9 mouse cellular contexts compared by ENCODE assay signal in genomic region chr19:27066449-27067181, GRCm38 (mm10).
DNase-seq lines count a peak whose midpoint lies in the region; ATAC-seq and TF ChIP-seq lines count a peak whose summit lies in the region.
"Had no signal": no experiment of that assay in that cellular context is flagged by ENCODE, and none has a peak within 500 bp of the region (broad histone marks: within the 10 kb centered on the region; RNA-seq: fewer than 3 reads in every experiment).

No protein-coding gene starts in this region.

- H3K4me1 ChIP-seq in heart, embryonic 16.5 days (ENCODE audit: control insufficient read depth, insufficient read depth, low read length): peaks cover 27% of the 10 kb centered on the region
- peaks cover 13% of the 10 kb centered on the region; the same call in 1 of the 2 replicates for H3K4me1 ChIP-seq in embryonic facial prominence, embryonic 14.5 days (ENCODE audit: control insufficient read depth, insufficient read depth, low read length)
- peaks cover 4% of the 10 kb centered on the region; the same call in 1 of the 2 replicates for H3K4me1 ChIP-seq in lung, postnatal 0 days (ENCODE audit: insufficient read depth, low read depth, low read length)
- no peaks in the 10 kb centered on the region for H3K4me1 ChIP-seq in stomach, embryonic 14.5 days (ENCODE audit: control insufficient read depth, insufficient read depth, low read length)
- H3K4me1 ChIP-seq in thymus, adult 2 months (replicated peaks; ENCODE audit: control insufficient read depth, insufficient read depth, low read length): peaks cover 4% of the 10 kb centered on the region; the same call in 1 of the 2 replicates

- DNase-seq in heart, adult 11 months: no peak
- peak; percentile 4 for DNase-seq in adrenal gland, adult 8-10 months
- peak; percentile 90 for DNase-seq in embryonic facial prominence, embryonic 14.5 days (ENCODE audit: low spot score)
- peak; percentile 39 for DNase-seq in kidney, postnatal 14 days
- DNase-seq in lung, postnatal 0 days (ENCODE audit: low spot score): peak; percentile 91
- no peak for DNase-seq in thymus, adult 2 months

- H3K9me3 ChIP-seq in heart, embryonic 16.5 days (replicated peaks; ENCODE audit: control insufficient read depth, low read length): no peaks in the 10 kb centered on the region
- H3K9me3 ChIP-seq in embryonic facial prominence, embryonic 14.5 days (ENCODE audit: control insufficient read depth, low read length): no peaks in the 10 kb centered on the region
- no peaks in the 10 kb centered on the region for H3K9me3 ChIP-seq in lung, postnatal 0 days (ENCODE audit: low read length)
- no peaks in the 10 kb centered on the region for H3K9me3 ChIP-seq in stomach, embryonic 14.5 days (ENCODE audit: control insufficient read depth, low read depth, low read length)

- peak overlapping the region; percentile 41 for H3K4me2 ChIP-seq in heart, embryonic 16.5 days (ENCODE audit: low read depth, low read length)
- peak overlapping the region; percentile 34 for H3K4me2 ChIP-seq in embryonic facial prominence, embryonic 14.5 days (ENCODE audit: low read depth, low read length)
- peak overlapping the region; percentile 33 for H3K4me2 ChIP-seq in lung, postnatal 0 days (replicated peaks; ENCODE audit: low read depth, low read length)
- H3K4me2 ChIP-seq in stomach, embryonic 14.5 days (replicated peaks; ENCODE audit: low read depth, low read length): no peak overlapping the region

- H3K4me3 ChIP-seq in heart, embryonic 16.5 days (ENCODE audit: low read length): no peak overlapping the region
- no peak overlapping the region for H3K4me3 ChIP-seq in embryonic facial prominence, embryonic 14.5 days (ENCODE audit: low read depth, low read length)
- H3K4me3 ChIP-seq in lung, postnatal 0 days (ENCODE audit: low read depth, low read length): no peak overlapping the region
- no peak overlapping the region for H3K4me3 ChIP-seq in stomach, embryonic 14.5 days (ENCODE audit: low read depth, low read length)
- no peak overlapping the region for H3K4me3 ChIP-seq in thymus, adult 2 months (ENCODE audit: control insufficient read depth, insufficient read depth, low read length)
- H3K4me3 ChIP-seq: erythroblast, embryonic 14.5 days had no signal

- peak overlapping the region; percentile 75 for H3K27ac ChIP-seq in heart, embryonic 16.5 days (ENCODE audit: low read length)
- peak overlapping the region; percentile 3; the same call in 1 of the 2 replicates for H3K27ac ChIP-seq in embryonic facial prominence, embryonic 14.5 days (replicated peaks; ENCODE audit: low read depth, low read length)
- H3K27ac ChIP-seq in lung, postnatal 0 days (ENCODE audit: low read length): peak overlapping the region; percentile 6; the same call in 1 of the 2 replicates
- H3K27ac ChIP-seq in stomach, embryonic 14.5 days (ENCODE audit: low read length): no peak overlapping the region
- H3K27ac ChIP-seq in thymus, adult 2 months (ENCODE audit: control insufficient read depth, insufficient read depth, low read length): no peak overlapping the region

- H3K36me3 ChIP-seq in heart, embryonic 16.5 days (ENCODE audit: control insufficient read depth, insufficient read depth): no peaks in the 10 kb centered on the region
- no peaks in the 10 kb centered on the region for H3K36me3 ChIP-seq in embryonic facial prominence, embryonic 14.5 days (ENCODE audit: control insufficient read depth, insufficient read depth, low read length)
- no peaks in the 10 kb centered on the region for H3K36me3 ChIP-seq in lung, postnatal 0 days (ENCODE audit: insufficient read depth, low read length)
- H3K36me3 ChIP-seq in stomach, embryonic 14.5 days (ENCODE audit: control insufficient read depth, insufficient read depth, low read length): no peaks in the 10 kb centered on the region
- H3K36me3 ChIP-seq in thymus, adult 2 months (ENCODE audit: control insufficient read depth, insufficient read depth, low read length): no peaks in the 10 kb centered on the region

- ATAC-seq in heart, embryonic 16.5 days (replicated peaks; ENCODE audit: extremely low read depth, insufficient read depth, low FRiP score): peak; percentile 85
- ATAC-seq in embryonic facial prominence, embryonic 14.5 days (ENCODE audit: low read depth): peak; percentile 88
- peak; percentile 94 for ATAC-seq in lung, postnatal 0 days
- ATAC-seq in stomach, embryonic 14.5 days (ENCODE audit: insufficient number of reproducible peaks, insufficient read depth, low FRiP score, low read depth): peak; percentile 49; the same call in 1 of the 2 replicates

- TF ChIP-seq POLR2A in thymus, adult 2 months (IDR thresholded peaks at IDR 0.05; ENCODE audit: control insufficient read depth, extremely low read depth, insufficient read depth, low read length, poor library complexity): no peak

- H3K9ac ChIP-seq in heart, embryonic 16.5 days (ENCODE audit: low read length): 0 out of 2 replicates have a peak overlapping the region, but pooled peaks have one; percentile 17
- H3K9ac ChIP-seq in embryonic facial prominence, embryonic 14.5 days (ENCODE audit: low read depth, low read length): no peak overlapping the region
- H3K9ac ChIP-seq in lung, postnatal 0 days (replicated peaks; ENCODE audit: low read depth): no peak overlapping the region
- no peak overlapping the region for H3K9ac ChIP-seq in stomach, embryonic 14.5 days (replicated peaks; ENCODE audit: low read depth, low read length)

- 26% methylated on average over 12 of the region's 12 CpGs for WGBS in heart, embryonic 16.5 days
- 28% methylated on average over 12 of the region's 12 CpGs for WGBS in embryonic facial prominence, embryonic 14.5 days
- WGBS in lung, postnatal 0 days: 18% methylated on average over 12 of the region's 12 CpGs
- 41% methylated on average over 12 of the region's 12 CpGs for WGBS in stomach, embryonic 14.5 days
- 29% methylated on average over 12 of the region's 12 CpGs for WGBS in thymus, adult 2 months

- no peak for TF ChIP-seq CTCF in lung, postnatal 0 days (IDR thresholded peaks at IDR 0.05)
- no peak for TF ChIP-seq CTCF in thymus, adult 2 months (IDR thresholded peaks at IDR 0.05; ENCODE audit: borderline replicate concordance, control insufficient read depth, extremely low read depth, insufficient read depth, low read length, poor library complexity)

- peak; percentile 26; the same call in 1 of the 2 replicates for TF ChIP-seq EP300 in lung, postnatal 0 days (IDR thresholded peaks at IDR 0.05)

- no peaks in the 10 kb centered on the region; the same call in 1 of the 2 replicates for H3K27me3 ChIP-seq in heart, embryonic 16.5 days (ENCODE audit: control insufficient read depth, insufficient read depth, low read length)
- no peaks in the 10 kb centered on the region for H3K27me3 ChIP-seq in embryonic facial prominence, embryonic 14.5 days (replicated peaks; ENCODE audit: control insufficient read depth, insufficient read depth, low read length)
- H3K27me3 ChIP-seq in lung, postnatal 0 days (replicated peaks; ENCODE audit: insufficient read depth, low read length): no peaks in the 10 kb centered on the region
- no peaks in the 10 kb centered on the region for H3K27me3 ChIP-seq in stomach, embryonic 14.5 days (ENCODE audit: control insufficient read depth, insufficient read depth, low read length)
- H3K27me3 ChIP-seq in thymus, adult 2 months (ENCODE audit: control insufficient read depth, insufficient read depth, low read length): no peaks in the 10 kb centered on the region

Comparison
In these comparisons a context has a peak if more than half of its experiments do, and no peak if none do; other contexts are left out.
1. H3K27ac ChIP-seq: peak in heart, embryonic 16.5 days (single experiment), embryonic facial prominence, embryonic 14.5 days (single experiment) and lung, postnatal 0 days (single experiment); none in stomach, embryonic 14.5 days (single experiment) and thymus, adult 2 months (single experiment).
2. DNase-seq: peak in adrenal gland, adult 8-10 months (single experiment), embryonic facial prominence, embryonic 14.5 days (single experiment), kidney, postnatal 14 days (single experiment) and lung, postnatal 0 days (single experiment); none in heart, adult 11 months (single experiment) and thymus, adult 2 months (single experiment).
3. Peak in every context shown above with its lines, with median percentiles within 50 percentile points of each other: ATAC-seq.